Mouse (Mus musculus) heart, postnatal 0 days (tissue): ENCODE measurements around the gene Specc1.

Experiments
- CTCF ChIP-seq: IDR thresholded peaks from 2 replicates; pipeline ENCODE4 v1.5.1; 2016; ENCODE audit warnings: antibody characterized with exemption, control low read depth, low read depth
- EP300 ChIP-seq: IDR thresholded peaks from 2 replicates; pipeline ENCODE4 v1.6.1; 2016; ENCODE audit warnings: antibody characterized with exemption, low read depth

- TF ChIP-seq CTCF (no peak), EP300 (no peak)
These were observed 150.8 kb downstream of the Specc1 start for GRCm38 (mm10) chr11:62107272-62107836.
